Mouse (Mus musculus) intestine, embryonic 16.5 days (tissue): Measurements from ENCODE around the gene Tfpt. TPM values are rescaled to one million over a fixed set of nuclear protein-coding genes. Genes with fewer than 3 reads are reported as not detected.

ENCODE experiments used
- ATAC-seq: fragments of 200-750 bp; cut with Nextera tagmentation; 2 replicates; pipeline ENCODE4 v1.8.0; 2017; ENCODE audit warnings: moderate TSS enrichment, moderate library complexity
- H3K27ac ChIP-seq: fragments of 300-500 bp; sonication (generic); 2 replicates; pipeline ENCODE4 v1.5.1; 2014; ENCODE audit warnings: mild to moderate bottlenecking, low read length
- H3K27me3 ChIP-seq: fragments of 300-500 bp; sonication (generic); replicated peaks from 2 replicates; pipeline ENCODE4 v1.6.1; 2014; ENCODE audit warnings: low read length, control low read depth, mixed read lengths; ENCODE audit not compliant: control insufficient read depth, insufficient read depth
- H3K36me3 ChIP-seq: fragments of 300-500 bp; sonication (generic); 2 replicates; pipeline ENCODE4 v1.6.1; 2014; ENCODE audit warnings: low read length, control low read depth; ENCODE audit not compliant: control insufficient read depth, insufficient read depth
- H3K4me1 ChIP-seq: fragments of 300-500 bp; sonication (generic); 2 replicates; pipeline ENCODE4 v1.6.1; 2014; ENCODE audit warnings: low read length, control low read depth, mixed read lengths; ENCODE audit not compliant: control insufficient read depth, insufficient read depth
- H3K4me2 ChIP-seq: fragments of 300-500 bp; sonication (generic); 2 replicates; pipeline ENCODE4 v1.6.1; 2014; ENCODE audit warnings: low read depth, low read length, control low read depth
- H3K4me3 ChIP-seq: fragments of 300-500 bp; sonication (generic); 2 replicates; pipeline ENCODE4 v1.5.1; 2014; ENCODE audit warnings: mild to moderate bottlenecking, low read length
- H3K9ac ChIP-seq: fragments of 300-500 bp; sonication (generic); 2 replicates; pipeline ENCODE4 v1.6.1; 2014; ENCODE audit warnings: low read depth, low read length
- H3K9me3 ChIP-seq: fragments of 300-500 bp; sonication (generic); 2 replicates; pipeline ENCODE4 v1.6.1; 2016; ENCODE audit warnings: low read length, control low read depth; ENCODE audit not compliant: control insufficient read depth
- WGBS: fragments of 180-500 bp; shearing (Covaris S2); extraction: QIAGEN DNeasy Blood & Tissue Kit; methylation state at CpG from one replicate; pipeline ENCODE4 v1.1.7; 2014; 5-methylcytosine and 5-hydroxymethylcytosine counted together
- polyA plus RNA-seq: library from polyadenylated mRNA; unstranded; fragments of >200 nt; fragmentation: Nextera tagmentation; extraction: Ambion mirVana; gene quantifications from 2 replicates; pipeline ENCODE4 v1.2.1, GENCODE M21; 2015

Gene Tfpt
- polyA plus RNA-seq, 1 experiment from 2014 or later, result 18.0 TPM

- Histone ChIP-seq H3K4me1 (peaks cover 14% of the 10 kb centered on the region), H3K4me2 (peak overlapping the region; percentile 84), H3K27ac (no peak overlapping the region), H3K27me3 (no peaks in the 10 kb centered on the region), H3K9ac (peak overlapping the region; percentile 74), H3K36me3 (no peaks in the 10 kb centered on the region), H3K9me3 (no peaks in the 10 kb centered on the region), H3K4me3 (peak overlapping the region; percentile 57)
- WGBS, result 50% methylated on average over 3 of the region's 3 CpGs
- peak; percentile 7 for ATAC-seq
Measured at GRCm38 (mm10) chr7:3630478-3630815, 718 bp upstream of the Tfpt start.

DNA sequence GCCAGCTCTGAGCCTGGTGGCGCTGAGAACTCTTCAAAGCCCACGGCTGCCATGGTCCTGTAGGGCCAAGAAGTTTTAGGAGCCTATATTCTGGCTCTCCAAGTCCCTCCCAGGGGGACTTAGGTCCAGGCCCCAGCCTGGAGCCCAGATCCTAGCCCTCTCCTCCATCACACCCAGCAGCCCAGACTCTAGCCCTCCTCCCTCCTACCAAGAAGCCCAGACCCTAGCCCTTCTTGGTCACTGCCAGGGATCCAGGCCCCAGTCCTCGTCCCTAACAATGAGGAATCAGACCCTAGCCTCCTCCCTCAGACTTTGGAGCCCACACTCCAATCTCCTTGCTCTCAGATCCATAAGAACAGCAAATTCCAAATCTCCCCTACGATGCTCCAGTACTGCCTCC, 699 bp downstream of the Tfpt start:
- ATAC-seq, result peak; percentile 42
- no peaks in the 10 kb centered on the region for H3K36me3 ChIP-seq
- no peaks in the 10 kb centered on the region for H3K9me3 ChIP-seq
- H3K9ac ChIP-seq, result peak overlapping the region; percentile 74
- H3K27me3 ChIP-seq, result no peaks in the 10 kb centered on the region
- peak overlapping the region; percentile 57 for H3K4me3 ChIP-seq
- 33% methylated on average over 4 of the region's 4 CpGs for WGBS
- peak overlapping the region; percentile 96 for H3K4me2 ChIP-seq
- peaks cover 14% of the 10 kb centered on the region for H3K4me1 ChIP-seq
- no peak overlapping the region for H3K27ac ChIP-seq

DNA sequence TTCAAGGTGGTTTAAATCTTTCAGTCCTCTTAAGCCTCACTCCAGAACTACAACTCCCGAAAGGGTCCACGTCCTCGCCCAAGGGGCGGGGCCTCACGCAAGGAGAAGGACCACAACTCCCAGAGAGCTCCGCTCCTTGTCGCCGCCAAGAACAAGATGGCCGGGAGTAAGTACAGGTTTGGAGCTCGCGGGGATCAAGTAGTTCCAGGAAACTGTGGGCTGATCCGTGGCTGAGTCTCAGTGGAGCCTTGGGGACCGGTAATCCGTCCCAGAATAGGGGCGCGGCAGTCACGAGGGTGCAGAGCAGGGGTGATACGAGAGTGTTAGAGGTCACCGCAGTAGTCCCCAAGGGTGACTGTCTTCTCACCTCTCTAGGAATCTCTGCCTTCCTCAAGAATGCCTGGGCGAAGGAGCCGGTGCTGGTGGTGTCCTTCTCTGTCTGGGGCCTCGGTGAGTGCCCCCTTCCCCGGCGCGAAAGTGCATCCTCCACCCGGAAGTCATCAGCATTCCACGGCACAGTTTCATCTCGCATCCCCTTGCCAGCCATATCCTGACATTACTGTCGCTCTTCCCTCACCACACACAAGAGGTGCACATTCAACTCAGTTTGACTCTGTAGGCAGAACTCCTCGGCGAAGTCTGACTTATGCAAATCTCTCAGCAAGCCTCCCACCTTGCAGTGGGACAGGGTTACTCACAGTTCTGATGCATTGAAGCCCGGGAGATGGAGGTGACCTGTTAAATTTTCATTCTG, 12.3 kb downstream of the Tfpt start, which contains the start of gene Ndufa3:
Ndufa3 (plus strand) TSS at position 132 of the 754 bp plus-strand sequence.
- peak within 1 kb of the TSS; percentile 40 for H3K27ac ChIP-seq
- ATAC-seq, result peak; percentile 98
- H3K9me3 ChIP-seq, result no peaks in the 10 kb centered on the region
- peaks cover 4% of the 10 kb centered on the region; the same call in 1 of the 2 replicates for H3K4me1 ChIP-seq
- no peaks in the 10 kb centered on the region for H3K27me3 ChIP-seq
- WGBS, result under 1% methylated on average over 32 of the region's 32 CpGs
- H3K9ac ChIP-seq, result peak within 1 kb of the TSS; percentile 81
- peak within 1 kb of the TSS; percentile 85 for H3K4me3 ChIP-seq
- peak within 1 kb of the TSS; percentile 86 for H3K4me2 ChIP-seq
- peaks cover 8% of the 10 kb centered on the region; the same call in 1 of the 2 replicates for H3K36me3 ChIP-seq

DNA sequence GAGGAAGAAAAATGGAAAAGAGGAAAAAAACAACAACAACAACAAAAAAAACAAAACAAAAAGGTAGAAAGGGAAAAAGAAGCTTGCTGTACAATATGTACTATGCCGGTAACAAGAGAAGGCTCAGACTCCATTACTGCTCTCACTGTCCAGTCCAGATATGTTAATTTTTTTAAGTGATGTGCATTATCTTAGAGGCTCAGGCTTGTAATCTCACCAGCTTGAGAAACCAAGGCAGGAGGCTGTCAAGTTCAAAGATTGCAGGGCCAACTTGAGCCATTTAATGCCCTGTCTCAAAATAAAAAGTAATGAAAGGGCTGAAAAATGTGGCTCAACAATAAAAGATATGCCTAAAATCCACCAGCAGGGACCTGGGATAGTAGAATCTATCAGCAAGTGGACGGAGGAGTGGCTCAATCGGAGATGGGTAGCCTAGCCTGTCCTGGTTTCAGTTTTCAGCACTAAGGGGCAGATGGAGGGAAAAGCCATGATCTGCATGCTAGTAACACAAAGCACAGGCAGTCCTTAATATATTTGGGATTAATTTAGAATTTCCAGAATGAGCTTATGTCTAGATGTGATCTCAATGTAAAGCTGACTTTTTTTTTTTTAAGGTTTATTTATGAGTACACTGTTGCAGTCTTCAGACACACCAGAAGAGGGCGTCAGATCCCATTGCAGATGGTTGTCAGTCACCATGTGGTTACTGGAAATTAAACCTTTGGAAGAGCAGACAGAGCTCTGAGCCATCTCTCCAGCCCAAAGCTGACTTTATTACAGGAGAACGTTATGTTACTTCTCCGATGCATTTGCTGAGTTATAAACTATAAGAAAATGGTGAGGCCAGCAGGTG, 13.1 kb downstream of the Tfpt start:
- H3K27ac ChIP-seq, result no peak overlapping the region
- H3K36me3 ChIP-seq, result peaks cover 4% of the 10 kb centered on the region; the same call in 1 of the 2 replicates
- peak overlapping the region; percentile 81; the same call in 1 of the 2 replicates for H3K9ac ChIP-seq
- H3K4me2 ChIP-seq, result peak overlapping the region; percentile 17; the same call in 1 of the 2 replicates
- no peaks in the 10 kb centered on the region for H3K27me3 ChIP-seq
- no peaks in the 10 kb centered on the region for H3K9me3 ChIP-seq
- H3K4me1 ChIP-seq, result peaks cover 4% of the 10 kb centered on the region; the same call in 1 of the 2 replicates
- WGBS, result 44% methylated on average over 6 of the region's 6 CpGs
- ATAC-seq, result peak; percentile 24
- peak overlapping the region; percentile 85 for H3K4me3 ChIP-seq

DNA sequence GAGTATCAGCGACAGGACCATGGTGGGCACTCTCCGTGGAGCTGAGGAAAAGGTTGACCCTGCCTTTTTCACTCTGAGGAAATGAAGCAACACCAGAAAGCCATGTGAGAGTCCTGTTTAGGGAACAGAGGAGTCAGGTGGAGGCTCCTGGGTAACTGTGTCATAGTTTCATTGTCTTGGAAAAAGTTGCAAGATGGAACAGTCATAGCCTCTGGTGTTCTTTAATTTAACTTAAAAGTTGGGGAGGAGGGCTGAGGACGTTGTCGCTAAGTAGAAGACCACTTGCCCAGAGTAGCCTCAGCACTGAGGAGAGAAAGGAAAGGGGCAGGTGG, 13.7 kb downstream of the Tfpt start, which contains the start of gene Oscar:
Oscar (minus strand) TSS at position 101 of the 332 bp plus-strand sequence.
- no peaks in the 10 kb centered on the region for H3K9me3 ChIP-seq
- ATAC-seq, result no peak
- H3K4me1 ChIP-seq, result peaks cover 4% of the 10 kb centered on the region; the same call in 1 of the 2 replicates
- peak within 1 kb of the TSS; percentile 17; the same call in 1 of the 2 replicates for H3K4me2 ChIP-seq
- peak within 1 kb of the TSS; percentile 85 for H3K4me3 ChIP-seq
- H3K27me3 ChIP-seq, result no peaks in the 10 kb centered on the region
- peaks cover 4% of the 10 kb centered on the region; the same call in 1 of the 2 replicates for H3K36me3 ChIP-seq
- H3K27ac ChIP-seq, result no peak within 1 kb of the TSS
- no peak within 1 kb of the TSS for H3K9ac ChIP-seq
- WGBS, result 86% methylated on average over 4 of the region's 4 CpGs

- H3K4me3 ChIP-seq, result no peak overlapping the region
- ATAC-seq, result no peak
- no peak overlapping the region for H3K9ac ChIP-seq
Measured at GRCm38 (mm10) chr7:3614021-3614420, 15.7 kb downstream of the Tfpt start.

DNA sequence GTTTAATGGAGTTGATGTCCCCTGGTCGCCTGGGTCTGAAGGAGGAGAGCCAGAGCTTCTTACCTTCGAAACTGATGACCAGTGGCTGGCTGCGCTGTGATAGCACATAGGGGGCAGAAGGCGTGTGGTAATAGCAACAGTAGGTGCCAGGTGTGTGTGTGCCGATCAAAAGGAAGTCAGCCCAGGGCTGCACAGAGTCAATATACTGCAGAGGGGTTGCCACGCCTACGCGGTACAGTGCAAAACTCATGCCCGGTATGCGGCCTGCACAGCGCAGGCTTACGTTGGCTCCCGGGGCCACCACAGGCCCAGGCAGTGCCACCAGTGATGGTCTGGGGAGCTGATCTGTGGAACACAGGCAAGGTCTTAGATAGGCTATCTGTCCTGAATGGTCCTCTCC, 18.7 kb downstream of the Tfpt start:
- Histone ChIP-seq H3K36me3 (no peaks in the 10 kb centered on the region), H3K4me3 (no peak overlapping the region), H3K4me2 (no peak overlapping the region), H3K9ac (no peak overlapping the region), H3K4me1 (no peaks in the 10 kb centered on the region), H3K27me3 (no peaks in the 10 kb centered on the region), H3K9me3 (no peaks in the 10 kb centered on the region), H3K27ac (no peak overlapping the region)
- 87% methylated on average over 13 of the region's 13 CpGs for WGBS
- ATAC-seq, result no peak

More at GRCm38 (mm10) chr7:3614021-3614420, 15.7 kb downstream of the Tfpt start:
- Histone ChIP-seq H3K27me3 (no peaks in the 10 kb centered on the region), H3K27ac (no peak overlapping the region), H3K9me3 (no peaks in the 10 kb centered on the region), H3K36me3 (no peaks in the 10 kb centered on the region), H3K4me1 (peaks cover 4% of the 10 kb centered on the region; the same call in 1 of the 2 replicates), H3K4me2 (no peak overlapping the region)
- WGBS, result 80% methylated on average over 3 of the region's 3 CpGs

GRCm38 (mm10) chr7:3610437-3610836, 19.3 kb downstream of the Tfpt start:
- H3K36me3 ChIP-seq, result no peaks in the 10 kb centered on the region
- no peak overlapping the region for H3K9ac ChIP-seq
- H3K9me3 ChIP-seq, result 0 out of 2 replicates have a peak, but pooled peaks cover 2% of the 10 kb centered on the region
- no peak overlapping the region for H3K4me2 ChIP-seq
- no peaks in the 10 kb centered on the region for H3K27me3 ChIP-seq
- 87% methylated on average over 3 of the region's 3 CpGs for WGBS
- H3K4me3 ChIP-seq, result no peak overlapping the region
- ATAC-seq, result no peak
- H3K4me1 ChIP-seq, result no peaks in the 10 kb centered on the region
- H3K27ac ChIP-seq, result no peak overlapping the region

- Histone ChIP-seq H3K4me3 (no peak overlapping the region), H3K27ac (no peak overlapping the region), H3K9ac (no peak overlapping the region), H3K4me2 (no peak overlapping the region), H3K36me3 (no peaks in the 10 kb centered on the region), H3K9me3 (0 out of 2 replicates have a peak, but pooled peaks cover 2% of the 10 kb centered on the region), H3K27me3 (no peaks in the 10 kb centered on the region), H3K4me1 (no peaks in the 10 kb centered on the region)
- ATAC-seq, result no peak
- 50% methylated on average over 3 of the region's 3 CpGs for WGBS
Measured at GRCm38 (mm10) chr7:3609082-3609481, 20.6 kb downstream of the Tfpt start.
